Mouse (Mus musculus): ENCODE results near the gene Il25. TPM values are rescaled to one million over a fixed set of nuclear protein-coding genes. Genes with fewer than 3 reads are reported as not detected.
"Not testable (repeated sequence)": the region's sequence is repeated elsewhere in the genome, so short reads cannot be mapped to it uniquely, and the experiment has no call there.

Il25 gene
- polyA plus RNA-seq, 1 experiment from 2014 or later = 0.27 TPM

GRCm38 (mm10) chr14:54960769-54961168, 28.3 kb downstream of the Il25 start:
- Histone ChIP-seq H3K4me3 (no peak overlapping the region), H3K9me3 (no peaks in the 10 kb centered on the region), H3K27ac (no peak overlapping the region), H3K4me2 (replicated peaks) (no peak overlapping the region), H3K4me1 (no peaks in the 10 kb centered on the region), H3K27me3 (0 out of 2 replicates have a peak, but pooled peaks cover 3% of the 10 kb centered on the region), H3K36me3 (no peaks in the 10 kb centered on the region), H3K9ac (no peak overlapping the region)
- no peak for ATAC-seq (ENCODE audit: low FRiP score, low read depth)
- WGBS = 79% methylated on average over 10 of the region's 10 CpGs

- Histone ChIP-seq H3K9ac (no peak overlapping the region), H3K27ac (no peak overlapping the region), H3K36me3 (no peaks in the 10 kb centered on the region), H3K4me3 (no peak overlapping the region), H3K27me3 (0 out of 2 replicates have a peak, but pooled peaks cover 4% of the 10 kb centered on the region), H3K4me1 (no peaks in the 10 kb centered on the region), H3K4me2 (replicated peaks) (no peak overlapping the region), H3K9me3 (no peaks in the 10 kb centered on the region)
- no peak for ATAC-seq (ENCODE audit: low FRiP score, low read depth)
- WGBS = 68% methylated on average over 5 of the region's 5 CpGs
Observed at GRCm38 (mm10) chr14:54961487-54961886, 29.0 kb downstream of the Il25 start.

DNA sequence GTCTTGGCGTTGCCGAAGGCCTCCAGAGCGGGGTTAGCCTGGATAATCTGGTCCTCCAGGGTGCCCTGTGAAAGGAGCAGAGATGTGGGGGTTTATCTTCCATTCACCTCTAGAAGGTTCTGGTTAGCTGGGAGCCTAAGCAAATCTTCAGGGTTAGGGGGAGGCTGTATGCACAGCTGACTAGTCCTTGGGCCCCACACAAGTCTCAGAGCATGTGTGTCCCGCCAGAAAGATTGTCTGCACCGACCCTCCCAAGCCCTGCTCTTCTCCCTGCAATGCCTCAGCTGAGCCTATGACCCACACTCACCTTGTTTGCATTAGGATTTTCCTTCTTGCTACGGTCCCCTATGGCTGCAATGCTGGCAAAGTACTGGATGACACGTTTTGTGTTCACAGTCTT, 30.2 kb downstream of the Il25 start:
- Histone ChIP-seq H3K36me3 (no peaks in the 10 kb centered on the region), H3K4me3 (no peak overlapping the region), H3K9me3 (no peaks in the 10 kb centered on the region), H3K27ac (no peak overlapping the region), H3K9ac (no peak overlapping the region), H3K4me1 (peaks cover 6% of the 10 kb centered on the region; the same call in 1 of the 2 replicates), H3K27me3 (0 out of 2 replicates have a peak, but pooled peaks cover 7% of the 10 kb centered on the region), H3K4me2 (replicated peaks) (no peak overlapping the region)
- ATAC-seq (ENCODE audit: low FRiP score, low read depth) = no peak
- WGBS = 85% methylated on average over 7 of the region's 7 CpGs

DNA sequence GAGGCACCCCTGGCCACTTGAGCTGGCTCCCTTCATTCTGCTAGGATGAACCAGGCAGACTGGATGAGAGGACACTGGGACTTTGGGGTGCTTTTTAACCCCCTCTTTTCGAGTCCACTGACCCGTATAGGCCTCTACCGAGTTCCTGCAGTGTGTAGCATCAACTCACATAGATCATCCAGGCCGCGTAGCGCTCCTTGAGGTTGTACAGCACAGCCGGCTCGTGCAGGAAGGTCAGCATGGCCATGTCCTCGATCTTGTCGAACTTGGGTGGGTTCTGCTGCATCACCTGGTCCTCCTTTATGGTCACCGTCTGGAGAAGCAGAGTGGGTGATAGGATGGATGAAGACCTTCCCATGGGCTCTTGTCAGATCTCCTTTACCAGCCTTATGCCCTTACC, 31.2 kb downstream of the Il25 start:
- Histone ChIP-seq H3K36me3 (no peaks in the 10 kb centered on the region), H3K9ac (no peak overlapping the region), H3K4me2 (replicated peaks) (no peak overlapping the region), H3K9me3 (no peaks in the 10 kb centered on the region), H3K27me3 (0 out of 2 replicates have a peak, but pooled peaks cover 7% of the 10 kb centered on the region), H3K27ac (no peak overlapping the region), H3K4me1 (peaks cover 10% of the 10 kb centered on the region; the same call in 1 of the 2 replicates), H3K4me3 (no peak overlapping the region)
- ATAC-seq (ENCODE audit: low FRiP score, low read depth) = no peak
- WGBS = 85% methylated on average over 11 of the region's 11 CpGs

GRCm38 (mm10) chr14:54965044-54965443, 32.5 kb downstream of the Il25 start:
- ATAC-seq (ENCODE audit: low FRiP score, low read depth) = no peak
- no peak overlapping the region for H3K27ac ChIP-seq
- H3K27me3 ChIP-seq = peaks cover 7% of the 10 kb centered on the region; the same call in 1 of the 2 replicates
- H3K4me3 ChIP-seq = no peak overlapping the region
- WGBS = 79% methylated on average over 15 of the region's 15 CpGs
- peaks cover 10% of the 10 kb centered on the region; the same call in 1 of the 2 replicates for H3K4me1 ChIP-seq
- no peak overlapping the region for H3K4me2 ChIP-seq (replicated peaks)
- H3K36me3 ChIP-seq = no peaks in the 10 kb centered on the region
- no peak overlapping the region for H3K9ac ChIP-seq
- H3K9me3 ChIP-seq = no peaks in the 10 kb centered on the region

DNA sequence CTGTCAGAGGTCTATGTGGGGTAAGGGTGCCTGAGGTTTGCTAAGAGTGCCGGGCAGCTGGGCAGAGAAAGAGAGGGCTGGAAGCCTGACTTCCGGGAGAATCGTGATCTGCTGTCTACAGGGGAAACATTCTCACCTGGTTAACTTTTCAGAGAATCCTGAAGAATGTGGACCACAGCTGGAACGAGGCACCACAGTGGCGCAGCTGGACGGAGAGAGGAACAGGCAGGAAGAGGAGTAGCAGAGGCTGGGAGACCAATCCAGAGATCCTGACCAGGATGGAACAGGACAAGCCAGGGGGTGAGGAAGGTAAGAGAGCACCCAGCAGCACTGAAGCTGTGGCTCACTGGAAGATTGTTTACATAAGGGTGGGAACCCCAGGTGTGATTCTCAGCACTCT, 33.1 kb downstream of the Il25 start:
- 51% methylated on average over 6 of the region's 6 CpGs for WGBS

GRCm38 (mm10) chr14:54966320-54966977, 34.0 kb downstream of the Il25 start, which contains the start of gene Myh6:
Myh6 (minus strand) TSS chr14:54966927.
- Histone ChIP-seq H3K27me3 (peaks cover 7% of the 10 kb centered on the region; the same call in 1 of the 2 replicates), H3K4me1 (peaks cover 10% of the 10 kb centered on the region; the same call in 1 of the 2 replicates), H3K36me3 (no peaks in the 10 kb centered on the region), H3K4me3 (no peak within 1 kb of the TSS), H3K4me2 (replicated peaks) (no peak within 1 kb of the TSS), H3K9ac (no peak within 1 kb of the TSS), H3K27ac (no peak within 1 kb of the TSS), H3K9me3 (no peaks in the 10 kb centered on the region)
- 62% methylated on average over 7 of the region's 7 CpGs for WGBS
- no peak for ATAC-seq (ENCODE audit: low FRiP score, low read depth)

More for the DNA sequence above, 33.1 kb downstream of the Il25 start:
- Histone ChIP-seq H3K27ac (no peak overlapping the region), H3K9me3 (no peaks in the 10 kb centered on the region), H3K27me3 (peaks cover 7% of the 10 kb centered on the region; the same call in 1 of the 2 replicates), H3K4me2 (replicated peaks) (no peak overlapping the region), H3K4me1 (peaks cover 10% of the 10 kb centered on the region; the same call in 1 of the 2 replicates), H3K4me3 (no peak overlapping the region), H3K36me3 (no peaks in the 10 kb centered on the region), H3K9ac (no peak overlapping the region)
- no peak for ATAC-seq (ENCODE audit: low FRiP score, low read depth)

- Histone ChIP-seq H3K27me3 (peaks cover 7% of the 10 kb centered on the region; the same call in 1 of the 2 replicates), H3K4me1 (peaks cover 10% of the 10 kb centered on the region; the same call in 1 of the 2 replicates), H3K4me3 (no peak overlapping the region), H3K36me3 (no peaks in the 10 kb centered on the region), H3K4me2 (replicated peaks) (no peak overlapping the region), H3K9ac (no peak overlapping the region), H3K9me3 (no peaks in the 10 kb centered on the region), H3K27ac (no peak overlapping the region)
- no peak for ATAC-seq (ENCODE audit: low FRiP score, low read depth)
- 80% methylated on average over 3 of the region's 3 CpGs for WGBS
Observed at GRCm38 (mm10) chr14:54967874-54968273, 35.4 kb downstream of the Il25 start.

DNA sequence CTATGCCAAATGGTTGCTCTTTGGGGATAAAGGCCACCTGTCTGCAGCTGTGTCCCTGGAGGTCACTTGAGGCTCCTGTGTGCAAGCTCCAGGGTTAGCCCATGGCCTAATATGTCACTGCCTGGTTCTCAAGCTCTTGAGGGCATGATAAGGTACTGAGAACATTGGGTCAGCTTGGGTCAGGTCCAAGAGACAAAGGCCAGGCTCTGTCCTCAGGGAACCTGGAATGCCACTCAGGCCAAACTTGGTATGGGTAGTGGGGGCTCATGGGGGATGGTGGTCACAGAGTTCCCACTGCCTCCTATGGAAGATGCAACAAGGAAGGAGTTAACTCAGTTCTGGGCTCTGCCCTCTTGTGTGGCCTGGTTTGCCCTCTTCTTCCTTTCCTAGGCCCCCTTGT, 35.8 kb downstream of the Il25 start:
- Histone ChIP-seq H3K4me3 (no peak overlapping the region), H3K27me3 (peaks cover 7% of the 10 kb centered on the region; the same call in 1 of the 2 replicates), H3K27ac (no peak overlapping the region), H3K4me1 (peaks cover 10% of the 10 kb centered on the region; the same call in 1 of the 2 replicates), H3K9ac (no peak overlapping the region), H3K36me3 (no peaks in the 10 kb centered on the region), H3K9me3 (no peaks in the 10 kb centered on the region), H3K4me2 (replicated peaks) (no peak overlapping the region)
- no peak for ATAC-seq (ENCODE audit: low FRiP score, low read depth)

DNA sequence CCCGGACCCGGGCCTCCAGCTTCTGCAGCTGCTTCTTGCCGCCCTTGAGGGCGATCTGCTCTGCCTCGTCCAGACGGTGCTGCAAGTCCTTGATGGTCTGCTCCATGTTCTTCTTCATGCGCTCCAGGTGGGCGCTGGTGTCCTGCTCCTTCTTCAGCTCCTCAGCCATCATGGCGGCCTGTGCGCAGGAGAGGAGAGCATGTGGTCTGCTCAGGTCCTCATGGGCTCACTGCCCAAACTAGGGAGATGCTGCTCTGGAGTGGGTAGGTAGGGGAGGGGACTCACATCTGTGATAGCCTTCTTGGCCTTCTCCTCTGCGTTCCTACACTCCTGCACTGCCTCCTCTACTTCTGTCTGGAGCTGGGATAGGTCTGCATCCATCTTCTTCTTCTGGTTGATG, 40.3 kb downstream of the Il25 start:
- not testable (repeated sequence) for H3K9ac ChIP-seq; H3K27me3 ChIP-seq; H3K9me3 ChIP-seq; H3K27ac ChIP-seq; H3K4me2 ChIP-seq (replicated peaks); H3K4me1 ChIP-seq; H3K4me3 ChIP-seq; ATAC-seq (ENCODE audit: low FRiP score, low read depth); H3K36me3 ChIP-seq
- 90% methylated on average over 11 of the region's 11 CpGs for whole genome bisulfite sequencing

DNA sequence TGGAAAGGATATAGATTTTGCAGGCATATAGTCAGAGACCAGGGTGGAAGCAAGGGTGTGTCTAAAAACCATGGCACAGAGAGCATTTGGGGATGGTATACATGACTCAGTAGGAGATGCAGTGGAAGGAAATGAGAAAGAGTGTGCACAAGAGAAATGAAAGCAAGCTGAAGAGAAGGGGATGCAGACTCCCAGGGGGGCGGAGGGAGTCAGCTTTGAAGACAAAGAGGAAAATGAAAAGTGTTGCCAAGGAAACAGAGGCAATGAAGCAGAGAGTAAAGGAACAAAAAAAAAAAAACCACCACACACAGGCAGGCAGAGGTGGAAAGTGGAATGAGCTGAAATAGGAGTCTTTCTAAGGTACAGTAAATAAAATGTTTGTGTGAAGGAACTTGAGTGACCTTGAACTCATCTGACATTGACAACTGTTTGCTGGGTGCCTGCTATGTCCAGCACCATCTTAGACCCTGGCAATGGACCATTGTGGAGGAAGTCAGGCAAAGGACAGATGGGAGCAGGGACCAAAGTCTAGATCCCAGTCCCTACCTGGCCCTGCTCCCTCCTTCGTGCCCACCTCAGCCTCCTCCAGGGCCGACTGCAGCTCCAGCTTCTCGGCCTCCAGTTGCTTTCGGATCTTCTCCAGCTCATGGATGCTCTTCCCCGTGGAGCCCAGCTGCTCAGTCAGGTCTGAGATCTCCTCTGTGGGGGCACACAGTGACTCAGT, 41.7 kb downstream of the Il25 start:
- H3K4me3 ChIP-seq = no peak overlapping the region
- no peaks in the 10 kb centered on the region for H3K36me3 ChIP-seq
- H3K9me3 ChIP-seq = no peaks in the 10 kb centered on the region
- H3K9ac ChIP-seq = no peak overlapping the region
- no peak for ATAC-seq (ENCODE audit: low FRiP score, low read depth)
- no peak overlapping the region for H3K27ac ChIP-seq
- no peaks in the 10 kb centered on the region for H3K4me1 ChIP-seq
- peaks cover 2% of the 10 kb centered on the region; the same call in 1 of the 2 replicates for H3K27me3 ChIP-seq
- 76% methylated on average over 6 of the region's 6 CpGs for WGBS
- no peak overlapping the region for H3K4me2 ChIP-seq (replicated peaks)

DNA sequence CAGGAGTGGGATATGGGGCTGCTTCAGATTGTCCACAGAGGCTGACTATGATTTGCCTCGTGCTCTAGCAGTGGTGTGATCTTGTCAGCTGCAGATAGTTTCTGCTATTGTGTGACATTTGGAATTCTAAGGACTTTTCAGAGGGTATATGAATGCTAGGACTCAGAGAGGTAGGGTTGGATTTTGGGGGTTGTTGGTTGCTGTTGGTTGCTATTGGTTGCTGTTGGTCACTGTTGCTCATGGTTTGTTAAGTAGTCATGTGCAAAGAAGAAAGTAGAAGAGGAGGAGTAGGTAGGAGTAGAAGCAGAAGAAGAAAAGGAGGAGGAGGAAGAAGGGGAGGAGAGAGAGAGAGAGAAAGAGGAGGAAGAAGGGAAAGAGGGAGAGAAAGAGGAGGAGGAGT, 44.1 kb downstream of the Il25 start, which contains the start of gene Gm17428:
Gene Gm17428, plus strand, starts transcription at position 301 of the 400 bp plus-strand sequence.
- WGBS = 78% methylated on average over 1 of the region's 1 CpGs
- Histone ChIP-seq H3K4me3 (no peak within 1 kb of the TSS), H3K36me3 (no peaks in the 10 kb centered on the region), H3K27me3 (peaks cover 2% of the 10 kb centered on the region; the same call in 1 of the 2 replicates), H3K9me3 (no peaks in the 10 kb centered on the region), H3K4me2 (replicated peaks) (no peak within 1 kb of the TSS), H3K9ac (no peak within 1 kb of the TSS), H3K4me1 (no peaks in the 10 kb centered on the region), H3K27ac (no peak within 1 kb of the TSS)
- ATAC-seq (ENCODE audit: low FRiP score, low read depth) = no peak
